15 mouse cellular contexts compared by ENCODE assay signal in the genomic region with DNA sequence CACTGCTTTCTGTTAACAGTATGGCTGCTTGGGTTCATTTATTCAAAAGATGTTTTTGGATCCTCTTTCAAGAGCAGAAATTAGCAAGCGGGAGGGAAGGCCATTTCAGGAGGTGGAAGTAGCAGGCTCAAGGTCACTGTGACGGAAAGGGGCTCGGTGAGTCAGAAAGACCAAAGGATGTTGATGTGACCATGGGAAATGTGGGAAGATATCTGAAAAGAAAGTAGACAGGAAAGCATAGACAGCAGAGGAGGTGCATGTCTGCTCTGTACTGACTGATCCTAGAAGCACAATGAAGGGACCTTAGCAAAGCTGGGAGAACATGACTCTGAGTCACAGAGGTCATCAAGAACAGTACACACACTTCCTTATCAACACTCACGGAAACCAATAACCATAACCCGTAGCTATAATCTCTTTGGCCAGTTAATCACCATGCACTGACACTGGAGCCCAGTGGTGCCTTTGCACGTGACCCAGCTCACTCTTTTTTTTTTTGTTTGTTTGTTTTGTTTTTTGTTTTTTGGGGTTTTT.
DNase-seq lines count a peak whose midpoint lies in the region; ATAC-seq and TF ChIP-seq lines count a peak whose summit lies in the region.
"Had no signal": no experiment of that assay in that cellular context is flagged by ENCODE, and none has a peak within 500 bp of the region (broad histone marks: within the 10 kb centered on the region; RNA-seq: fewer than 3 reads in every experiment).

No protein-coding gene starts in this region.

- DNase-seq in liver, embryonic 11.5 days (ENCODE audit: low spot score): no peak
- DNase-seq in liver: no peak
- peak; percentile 47 for DNase-seq in adrenal gland, postnatal 10 days
- peak; percentile 18 for DNase-seq in stomach, postnatal 0 days (ENCODE audit: low spot score)
- no peak for DNase-seq in hindbrain, embryonic 14.5 days (ENCODE audit: low spot score)
- DNase-seq: cerebellum, adult 2 months; gastrocnemius, adult 2 months; thymus, postnatal 14 days had no signal

- no peaks in the 10 kb centered on the region for H3K9me3 ChIP-seq in liver, embryonic 11.5 days (ENCODE audit: control insufficient read depth, low read length)
- H3K9me3 ChIP-seq in intestine, postnatal 0 days (ENCODE audit: control insufficient read depth): no peaks in the 10 kb centered on the region
- H3K9me3 ChIP-seq in stomach, postnatal 0 days (ENCODE audit: control insufficient read depth, low read length): no peaks in the 10 kb centered on the region
- no peaks in the 10 kb centered on the region for H3K9me3 ChIP-seq in midbrain, embryonic 15.5 days
- H3K9me3 ChIP-seq in hindbrain, embryonic 14.5 days (ENCODE audit: control insufficient read depth, low read length): no peaks in the 10 kb centered on the region
- H3K9me3 ChIP-seq: embryonic facial prominence, embryonic 13.5 days; kidney, embryonic 15.5 days; limb, embryonic 15.5 days had no signal

- H3K4me1 ChIP-seq in liver, embryonic 11.5 days (replicated peaks; ENCODE audit: control insufficient read depth, insufficient read depth, low read length): no peaks in the 10 kb centered on the region
- no peaks in the 10 kb centered on the region; the same call in 1 of the 2 replicates for H3K4me1 ChIP-seq in intestine, postnatal 0 days (replicated peaks; ENCODE audit: control insufficient read depth, insufficient read depth, low read length)
- no peaks in the 10 kb centered on the region for H3K4me1 ChIP-seq in stomach, postnatal 0 days (replicated peaks; ENCODE audit: control insufficient read depth, insufficient read depth)
- H3K4me1 ChIP-seq in midbrain, embryonic 15.5 days: no peaks in the 10 kb centered on the region
- no peaks in the 10 kb centered on the region for H3K4me1 ChIP-seq in hindbrain, embryonic 14.5 days (replicated peaks; ENCODE audit: control insufficient read depth, insufficient read depth, low read length)
- H3K4me1 ChIP-seq: embryonic facial prominence, embryonic 13.5 days; kidney, embryonic 15.5 days; limb, embryonic 15.5 days had no signal

- H3K9ac ChIP-seq in liver, embryonic 11.5 days (ENCODE audit: low read depth, low read length): no peak overlapping the region
- H3K9ac ChIP-seq in intestine, postnatal 0 days (ENCODE audit: low read depth, low read length): no peak overlapping the region
- H3K9ac ChIP-seq in stomach, postnatal 0 days (ENCODE audit: low read length): no peak overlapping the region
- H3K9ac ChIP-seq in midbrain, embryonic 15.5 days: no peak overlapping the region
- no peak overlapping the region for H3K9ac ChIP-seq in hindbrain, embryonic 14.5 days
- H3K9ac ChIP-seq: embryonic facial prominence, embryonic 13.5 days; kidney, embryonic 15.5 days; limb, embryonic 15.5 days had no signal

- no peak for TF ChIP-seq CTCF in intestine, postnatal 0 days (IDR thresholded peaks at IDR 0.05; ENCODE audit: low read depth)
- TF ChIP-seq CTCF in stomach, postnatal 0 days (IDR thresholded peaks at IDR 0.05; ENCODE audit: low read depth): no peak

- no peak overlapping the region for H3K4me3 ChIP-seq in liver, embryonic 11.5 days (ENCODE audit: low read depth, low read length)
- no peak overlapping the region for H3K4me3 ChIP-seq in intestine, postnatal 0 days (ENCODE audit: low read depth, low read length)
- no peak overlapping the region for H3K4me3 ChIP-seq in stomach, postnatal 0 days (ENCODE audit: low read depth, low read length)
- H3K4me3 ChIP-seq in midbrain, embryonic 15.5 days: no peak overlapping the region
- no peak overlapping the region for H3K4me3 ChIP-seq in hindbrain, embryonic 14.5 days (replicated peaks; ENCODE audit: low read length)
- H3K4me3 ChIP-seq: embryonic facial prominence, embryonic 13.5 days; gastrocnemius, adult 2 months; kidney, embryonic 15.5 days; limb, embryonic 15.5 days had no signal

- no peak for TF ChIP-seq EP300 in stomach, postnatal 0 days (optimal IDR thresholded peaks at IDR 0.05)

- no peaks in the 10 kb centered on the region for H3K27me3 ChIP-seq in liver, embryonic 11.5 days (replicated peaks; ENCODE audit: control insufficient read depth, insufficient read depth, low read length)
- H3K27me3 ChIP-seq in intestine, postnatal 0 days (replicated peaks; ENCODE audit: control insufficient read depth, insufficient read depth, low read length): no peaks in the 10 kb centered on the region
- H3K27me3 ChIP-seq in stomach, postnatal 0 days (ENCODE audit: control insufficient read depth, insufficient read depth, low read length): no peaks in the 10 kb centered on the region
- no peaks in the 10 kb centered on the region for H3K27me3 ChIP-seq in midbrain, embryonic 15.5 days (replicated peaks)
- H3K27me3 ChIP-seq in hindbrain, embryonic 14.5 days (ENCODE audit: control insufficient read depth, insufficient read depth, low read length): no peaks in the 10 kb centered on the region
- H3K27me3 ChIP-seq: embryonic facial prominence, embryonic 13.5 days; kidney, embryonic 15.5 days; limb, embryonic 15.5 days had no signal

- peak; percentile 58 for ATAC-seq in liver, embryonic 11.5 days (replicated peaks; ENCODE audit: low FRiP score)
- ATAC-seq in intestine, postnatal 0 days: peak; percentile 92
- ATAC-seq in stomach, postnatal 0 days (ENCODE audit: low FRiP score, low TSS enrichment): peak; percentile 92
- no peak for ATAC-seq in midbrain, embryonic 15.5 days (replicated peaks)
- ATAC-seq in hindbrain, embryonic 14.5 days (ENCODE audit: low FRiP score): no peak
- ATAC-seq: CD4-positive, CD25-positive, alpha-beta regulatory T cell, adult 4 months had no signal

- no peak overlapping the region for H3K27ac ChIP-seq in liver, embryonic 11.5 days (ENCODE audit: low read depth, low read length)
- H3K27ac ChIP-seq in intestine, postnatal 0 days (ENCODE audit: low read depth, low read length): peak overlapping the region; percentile 41
- H3K27ac ChIP-seq in stomach, postnatal 0 days (replicated peaks): no peak overlapping the region; the same call in 1 of the 2 replicates
- H3K27ac ChIP-seq in midbrain, embryonic 15.5 days: no peak overlapping the region
- no peak overlapping the region for H3K27ac ChIP-seq in hindbrain, embryonic 14.5 days
- H3K27ac ChIP-seq: embryonic facial prominence, embryonic 13.5 days; gastrocnemius, adult 2 months; kidney, embryonic 15.5 days; limb, embryonic 15.5 days had no signal

- no peaks in the 10 kb centered on the region for H3K36me3 ChIP-seq in liver, embryonic 11.5 days (ENCODE audit: control insufficient read depth, insufficient read depth, low read length)
- peaks cover 39% of the 10 kb centered on the region for H3K36me3 ChIP-seq in intestine, postnatal 0 days (ENCODE audit: control insufficient read depth, insufficient read depth)
- H3K36me3 ChIP-seq in stomach, postnatal 0 days (ENCODE audit: control insufficient read depth, insufficient read depth, low read length): no peaks in the 10 kb centered on the region; the same call in 1 of the 2 replicates
- no peaks in the 10 kb centered on the region for H3K36me3 ChIP-seq in midbrain, embryonic 15.5 days (replicated peaks)
- H3K36me3 ChIP-seq in hindbrain, embryonic 14.5 days (replicated peaks; ENCODE audit: control insufficient read depth, insufficient read depth): no peaks in the 10 kb centered on the region
- H3K36me3 ChIP-seq: limb, embryonic 15.5 days had no signal

- H3K4me2 ChIP-seq in liver, embryonic 11.5 days: no peak overlapping the region
- H3K4me2 ChIP-seq in intestine, postnatal 0 days (replicated peaks; ENCODE audit: low read depth): no peak overlapping the region
- H3K4me2 ChIP-seq in stomach, postnatal 0 days (replicated peaks; ENCODE audit: low read depth): no peak overlapping the region
- no peak overlapping the region for H3K4me2 ChIP-seq in midbrain, embryonic 15.5 days
- H3K4me2 ChIP-seq in hindbrain, embryonic 14.5 days (replicated peaks): no peak overlapping the region
- H3K4me2 ChIP-seq: embryonic facial prominence, embryonic 13.5 days; heart, embryonic 11.5 days; kidney, embryonic 15.5 days; limb, embryonic 15.5 days had no signal

- WGBS in liver, embryonic 11.5 days: 67% methylated on average over 6 of the region's 6 CpGs
- WGBS in intestine, postnatal 0 days: 41% methylated on average over 6 of the region's 6 CpGs
- 80% methylated on average over 6 of the region's 6 CpGs for WGBS in stomach, postnatal 0 days
- WGBS in midbrain, embryonic 15.5 days: 93% methylated on average over 6 of the region's 6 CpGs
- WGBS in hindbrain, embryonic 14.5 days: 96% methylated on average over 6 of the region's 6 CpGs

Comparison
In these comparisons a context has a peak if more than half of its experiments do, and no peak if none do; other contexts are left out.
1. ATAC-seq: peak in liver, embryonic 11.5 days (single experiment), intestine, postnatal 0 days (single experiment) and stomach, postnatal 0 days (single experiment); none in midbrain, embryonic 15.5 days (single experiment) and hindbrain, embryonic 14.5 days (single experiment).
2. DNase-seq: peak in adrenal gland, postnatal 10 days (single experiment) and stomach, postnatal 0 days (single experiment); none in liver, embryonic 11.5 days (single experiment), liver (single experiment) and hindbrain, embryonic 14.5 days (single experiment).